Mouse (Mus musculus) fat pad, adult 2 months (tissue): ENCODE measurements around the gene Gm10665.
"Not testable (repeated sequence)": the region's sequence is repeated elsewhere in the genome, so short reads cannot be mapped to it uniquely, and the experiment has no call there.

Experiments used
- DNase-seq: peaks from one replicate; pipeline ENCODE4 v3.0.0-alpha.2; 2011; ENCODE audit warnings: low read depth, low spot score; ENCODE audit errors: extremely low read depth

Gm10665 gene

DNA sequence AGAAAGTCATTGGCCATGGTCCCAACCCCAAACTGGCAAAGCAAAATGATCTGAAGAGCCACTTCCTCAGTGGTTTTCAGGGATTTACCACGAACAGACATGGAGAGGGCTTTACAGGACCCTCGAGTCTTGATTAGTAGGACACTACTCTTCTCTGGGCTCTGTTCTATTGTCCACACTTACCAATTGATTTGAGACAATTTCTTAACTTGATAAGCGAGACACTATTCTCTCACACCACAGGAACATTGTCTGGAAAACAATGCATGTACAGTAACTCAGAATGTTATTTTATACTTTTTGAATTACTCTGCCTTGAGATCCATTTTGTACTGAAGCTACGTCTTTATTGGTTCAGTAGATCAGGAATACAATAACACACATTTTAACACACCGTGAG is at the start of gene Gm10665:
TSS of gene Gm10665 (minus strand) at position 101 of the 400 bp plus-strand sequence.
- not testable (repeated sequence) for DNase-seq

DNA sequence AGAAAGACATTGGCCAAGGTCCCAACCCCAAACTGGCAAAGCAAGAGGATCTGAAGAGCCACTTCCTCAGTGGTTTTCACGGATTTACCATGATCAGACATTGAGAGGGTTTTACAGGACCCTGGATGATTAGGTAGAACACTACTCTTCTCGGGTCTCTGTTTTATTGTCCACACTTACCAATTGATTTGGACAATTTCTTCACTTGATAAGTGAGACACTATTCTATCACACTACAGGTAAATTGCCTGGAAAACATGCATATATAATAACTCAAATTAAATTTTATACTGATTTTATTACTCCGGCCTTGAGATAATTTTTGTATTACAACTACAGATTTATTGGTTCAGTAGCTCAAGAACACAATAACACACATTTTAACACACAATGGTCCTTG is 35.7 kb upstream of the Gm10665 start, which contains the start of gene Vmn1r151:
TSS of gene Vmn1r151 (minus strand) at position 101 of the 400 bp plus-strand sequence.
- DNase-seq = not testable (repeated sequence)

- DNase-seq = not testable (repeated sequence)
Observed at GRCm38 (mm10) chr7:22438129-22438528, 25.7 kb downstream of the Gm10665 start, which contains the start of gene Vmn1r149. Vmn1r149 (minus strand) TSS chr7:22438229.

GRCm38 (mm10) chr7:22413283-22413682 is 50.6 kb downstream of the Gm10665 start, which contains the start of gene Vmn1r148:
Vmn1r148 (plus strand) TSS chr7:22413583.
- DNase-seq = not testable (repeated sequence)
